Mouse (Mus musculus) heart, embryonic 11.5 days (tissue): ENCODE results near the gene Tifab. TPM values are rescaled to one million over a fixed set of nuclear protein-coding genes. Genes with fewer than 3 reads are reported as not detected.

Experiments
- ATAC-seq: fragments of 200-750 bp; cut with Nextera tagmentation; replicated peaks from 2 replicates; pipeline ENCODE4 v1.8.0; 2017; ENCODE audit warnings: moderate library complexity; ENCODE audit not compliant: insufficient number of reproducible peaks, low FRiP score, low TSS enrichment
- H3K27ac ChIP-seq: fragments of 300-500 bp; sonication (generic); 2 replicates; pipeline ENCODE4 v1.5.1; 2014; ENCODE audit warnings: mild to moderate bottlenecking, low read depth, low read length
- H3K27me3 ChIP-seq: fragments of 300-500 bp; sonication (generic); 2 replicates; pipeline ENCODE4 v1.6.1; 2014; ENCODE audit warnings: mild to moderate bottlenecking, low read length, mixed read lengths; ENCODE audit not compliant: control insufficient read depth, insufficient read depth
- H3K36me3 ChIP-seq: fragments of 300-500 bp; sonication (generic); 2 replicates; pipeline ENCODE4 v1.6.1; 2014; ENCODE audit warnings: mild to moderate bottlenecking, low read length, moderate library complexity, mixed read lengths; ENCODE audit not compliant: control insufficient read depth, insufficient read depth
- H3K4me1 ChIP-seq: fragments of 300-500 bp; sonication (generic); 2 replicates; pipeline ENCODE4 v1.6.1; 2014; ENCODE audit warnings: low read length; ENCODE audit not compliant: control insufficient read depth, insufficient read depth
- H3K4me2 ChIP-seq: fragments of 300-500 bp; sonication (generic); 2 replicates; pipeline ENCODE4 v1.6.1; 2014; ENCODE audit warnings: mild to moderate bottlenecking, moderate library complexity
- H3K4me3 ChIP-seq: fragments of 300-500 bp; sonication (generic); 2 replicates; pipeline ENCODE4 v1.5.1; 2014; ENCODE audit warnings: low read depth, low read length
- H3K9ac ChIP-seq: fragments of 300-500 bp; sonication (generic); 2 replicates; pipeline ENCODE4 v1.6.1; 2014; ENCODE audit warnings: mild to moderate bottlenecking, low read depth, low read length, moderate library complexity
- H3K9me3 ChIP-seq: fragments of 300-500 bp; sonication (generic); replicated peaks from 2 replicates; pipeline ENCODE4 v1.6.1; 2016; ENCODE audit warnings: low read length; ENCODE audit not compliant: control insufficient read depth
- WGBS: fragments of 180-500 bp; shearing (Covaris S2); extraction: QIAGEN DNeasy Blood & Tissue Kit; methylation state at CpG from one replicate; pipeline ENCODE4 v1.1.7; 2014; ENCODE audit not compliant: insufficient replicate concordance; 5-methylcytosine and 5-hydroxymethylcytosine counted together
- polyA plus RNA-seq: library from polyadenylated mRNA; unstranded; fragments of >200 nt; fragmentation: Nextera tagmentation; extraction: Ambion mirVana; gene quantifications from 2 replicates; pipeline ENCODE4 v1.2.1, GENCODE M21; 2014

The Tifab gene
- polyA plus RNA-seq, 1 experiment from 2014 or later: 0.33 TPM

DNA sequence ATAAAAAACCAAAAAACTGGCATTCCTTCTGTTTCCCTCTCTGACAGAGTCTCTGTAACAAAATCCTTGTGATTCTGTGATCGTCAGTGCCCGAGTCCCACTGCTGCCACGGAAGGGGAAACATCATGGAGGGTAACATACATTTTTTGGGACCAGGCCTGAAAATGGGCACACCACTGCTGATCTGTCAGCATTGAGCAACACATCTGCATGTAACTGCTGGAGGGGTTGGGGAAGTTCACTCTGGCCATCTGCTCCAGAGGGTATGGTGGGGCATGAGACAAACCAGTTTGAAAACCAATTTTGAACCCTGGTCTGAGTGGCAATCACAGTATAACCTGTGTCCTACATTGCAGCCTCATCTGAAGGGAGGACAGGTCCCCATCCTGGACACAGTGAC, 49.1 kb downstream of the Tifab start:
- Histone ChIP-seq H3K4me1 (peaks cover 15% of the 10 kb centered on the region), H3K27ac (no peak overlapping the region), H3K27me3 (no peaks in the 10 kb centered on the region), H3K4me3 (no peak overlapping the region), H3K4me2 (no peak overlapping the region), H3K9ac (no peak overlapping the region), H3K9me3 (no peaks in the 10 kb centered on the region), H3K36me3 (peaks cover 26% of the 10 kb centered on the region)
- no peak for ATAC-seq
- WGBS: 90% methylated on average over 3 of the region's 3 CpGs

DNA sequence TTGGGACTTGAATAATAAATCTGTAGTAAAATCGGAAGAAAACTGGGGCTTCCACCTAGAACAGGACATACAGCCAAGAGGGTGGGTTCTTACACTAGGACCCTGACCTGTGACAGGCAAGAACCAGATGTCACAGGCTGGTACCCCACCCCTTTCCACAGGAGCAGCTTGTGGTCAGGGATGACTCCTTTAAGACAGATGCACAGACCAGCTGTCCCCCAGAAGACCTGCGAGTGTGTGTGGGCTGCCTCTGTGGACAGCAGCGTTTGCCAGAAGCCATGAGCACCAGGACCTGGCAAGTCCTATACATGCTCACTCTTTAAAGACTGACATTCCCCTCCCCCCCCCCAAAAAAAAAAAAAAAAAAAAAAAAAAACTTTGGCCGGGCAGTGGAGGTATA, 49.7 kb downstream of the Tifab start:
- ATAC-seq: no peak
- H3K36me3 ChIP-seq: peaks cover 26% of the 10 kb centered on the region
- peaks cover 13% of the 10 kb centered on the region for H3K4me1 ChIP-seq
- H3K9me3 ChIP-seq: no peaks in the 10 kb centered on the region
- no peak overlapping the region for H3K4me3 ChIP-seq
- no peaks in the 10 kb centered on the region for H3K27me3 ChIP-seq
- H3K27ac ChIP-seq: no peak overlapping the region
- H3K4me2 ChIP-seq: no peak overlapping the region
- 86% methylated on average over 4 of the region's 4 CpGs for WGBS
- no peak overlapping the region for H3K9ac ChIP-seq

DNA sequence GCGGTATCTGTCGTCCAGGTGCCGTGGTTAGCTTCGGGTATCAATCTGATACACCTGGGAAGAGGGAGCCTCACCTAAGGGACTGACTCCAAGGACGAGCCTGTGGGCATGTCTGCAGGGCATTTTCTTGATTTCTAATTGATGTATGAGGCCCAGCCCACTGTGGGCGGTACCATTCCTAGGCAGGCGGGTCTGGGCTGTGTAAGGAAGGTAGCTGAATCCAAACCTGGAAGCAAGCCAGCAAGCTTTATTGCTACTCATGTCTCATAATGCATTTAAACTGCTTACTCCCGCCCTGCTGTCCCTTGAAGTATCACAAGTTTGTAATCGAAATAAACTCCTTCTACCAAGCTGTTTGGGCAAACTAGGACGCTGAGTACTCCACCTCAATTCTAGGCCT, 53.1 kb downstream of the Tifab start:
- H3K4me3 ChIP-seq: no peak overlapping the region
- no peak overlapping the region for H3K4me2 ChIP-seq
- ATAC-seq: no peak
- peaks cover 33% of the 10 kb centered on the region for H3K36me3 ChIP-seq
- no peaks in the 10 kb centered on the region for H3K27me3 ChIP-seq
- no peaks in the 10 kb centered on the region for H3K9me3 ChIP-seq
- H3K9ac ChIP-seq: no peak overlapping the region
- 91% methylated on average over 10 of the region's 10 CpGs for WGBS
- peaks cover 3% of the 10 kb centered on the region; the same call in 1 of the 2 replicates for H3K4me1 ChIP-seq
- no peak overlapping the region for H3K27ac ChIP-seq

Other genes with a start within 250 kb of the Tifab start
- gene H2afy, start 42.5 kb downstream of the Tifab start, polyA plus RNA-seq: 154 and 162 TPM in 2 replicates
- 0.09 TPM in 1 of 2 replicates, not detected in the other for gene Neurog1, start 73.3 kb upstream of the Tifab start, polyA plus RNA-seq
- gene Cxcl14, start 117.7 kb upstream of the Tifab start, polyA plus RNA-seq: 1.7 and 3.2 TPM in 2 replicates
- not detected in 2 replicates for gene Gm3045, start 247.7 kb upstream of the Tifab start, polyA plus RNA-seq